Mouse (Mus musculus) liver, embryonic 11.5 days (tissue): ENCODE results near the gene Gphn. TPM values are rescaled to one million over a fixed set of nuclear protein-coding genes. Genes with fewer than 3 reads are reported as not detected.

ENCODE experiments used
- ATAC-seq: fragments of 200-750 bp; cut with Nextera tagmentation; replicated peaks from 2 replicates; pipeline ENCODE4 v1.8.0; 2017; ENCODE audit warnings: moderate number of reproducible peaks, mild to moderate bottlenecking, moderate TSS enrichment, moderate library complexity; ENCODE audit not compliant: low FRiP score
- DNase-seq: peaks from one replicate; pipeline ENCODE4 v3.0.0-alpha.2; 2017; ENCODE audit warnings: low spot score
- H3K27ac ChIP-seq: fragments of 300-500 bp; sonication (generic); 2 replicates; pipeline ENCODE4 v1.5.1; 2014; ENCODE audit warnings: mild to moderate bottlenecking, low read depth, low read length, control low read depth
- H3K27me3 ChIP-seq: fragments of 300-500 bp; sonication (generic); replicated peaks from 2 replicates; pipeline ENCODE4 v1.6.1; 2014; ENCODE audit warnings: low read length, mixed read lengths; ENCODE audit not compliant: control insufficient read depth, insufficient read depth
- H3K36me3 ChIP-seq: fragments of 300-500 bp; sonication (generic); 2 replicates; pipeline ENCODE4 v1.6.1; 2014; ENCODE audit warnings: mild to moderate bottlenecking, low read length, moderate library complexity, mixed read lengths; ENCODE audit not compliant: control insufficient read depth, insufficient read depth
- H3K4me1 ChIP-seq: fragments of 300-500 bp; sonication (generic); replicated peaks from 2 replicates; pipeline ENCODE4 v1.6.1; 2014; ENCODE audit warnings: low read length, mixed read lengths; ENCODE audit not compliant: control insufficient read depth, insufficient read depth
- H3K4me2 ChIP-seq: fragments of 300-500 bp; sonication (generic); 2 replicates; pipeline ENCODE4 v1.6.1; 2014; ENCODE audit warnings: mild to moderate bottlenecking, control low read depth, moderate library complexity
- H3K4me3 ChIP-seq: fragments of 300-500 bp; sonication (generic); 2 replicates; pipeline ENCODE4 v1.5.1; 2014; ENCODE audit warnings: low read depth, low read length, control low read depth
- H3K9ac ChIP-seq: fragments of 300-500 bp; sonication (generic); 2 replicates; pipeline ENCODE4 v1.6.1; 2014; ENCODE audit warnings: low read depth, low read length, control low read depth
- H3K9me3 ChIP-seq: fragments of 300-500 bp; sonication (generic); 2 replicates; pipeline ENCODE4 v1.6.1; 2016; ENCODE audit warnings: low read length, inconsistent platforms, mixed read lengths; ENCODE audit not compliant: control insufficient read depth
- WGBS: fragments of 180-500 bp; shearing (Covaris S2); extraction: QIAGEN DNeasy Blood & Tissue Kit; methylation state at CpG from one replicate; pipeline ENCODE4 v1.1.7; 2014; 5-methylcytosine and 5-hydroxymethylcytosine counted together
- polyA plus RNA-seq: library from polyadenylated mRNA; unstranded; fragments of >200 nt; fragmentation: Nextera tagmentation; extraction: Ambion mirVana; gene quantifications from 2 replicates; pipeline ENCODE4 v1.2.1, GENCODE M21; 2014

Gene Gphn
- polyA plus RNA-seq, 1 experiment from 2014 or later: 13.2 TPM

GRCm38 (mm10) chr12:78643691-78644090 is 417.5 kb downstream of the Gphn start:
- no peak for DNase-seq
- no peaks in the 10 kb centered on the region for H3K4me1 ChIP-seq
- no peaks in the 10 kb centered on the region for H3K27me3 ChIP-seq
- WGBS: 87% methylated on average over 2 of the region's 2 CpGs
- H3K9me3 ChIP-seq: no peaks in the 10 kb centered on the region
- no peak overlapping the region for H3K27ac ChIP-seq
- no peaks in the 10 kb centered on the region for H3K36me3 ChIP-seq
- no peak overlapping the region for H3K4me2 ChIP-seq
- ATAC-seq: no peak
- no peak overlapping the region for H3K4me3 ChIP-seq
- H3K9ac ChIP-seq: no peak overlapping the region

GRCm38 (mm10) chr12:78645282-78645681 is 419.1 kb downstream of the Gphn start:
- H3K4me1 ChIP-seq: no peaks in the 10 kb centered on the region
- H3K27ac ChIP-seq: no peak overlapping the region
- no peaks in the 10 kb centered on the region for H3K9me3 ChIP-seq
- no peaks in the 10 kb centered on the region for H3K36me3 ChIP-seq
- no peaks in the 10 kb centered on the region for H3K27me3 ChIP-seq
- ATAC-seq (no peak), DNase-seq (no peak)
- no peak overlapping the region for H3K4me3 ChIP-seq
- no peak overlapping the region for H3K9ac ChIP-seq
- 80% methylated on average over 1 of the region's 1 CpGs for WGBS
- no peak overlapping the region for H3K4me2 ChIP-seq

GRCm38 (mm10) chr12:78659718-78660304 is 433.6 kb downstream of the Gphn start:
- Histone ChIP-seq H3K27ac (no peak overlapping the region), H3K36me3 (no peaks in the 10 kb centered on the region), H3K4me2 (no peak overlapping the region), H3K9ac (no peak overlapping the region), H3K9me3 (no peaks in the 10 kb centered on the region), H3K27me3 (no peaks in the 10 kb centered on the region), H3K4me1 (no peaks in the 10 kb centered on the region), H3K4me3 (no peak overlapping the region)
- 30% methylated on average over 2 of the region's 2 CpGs for WGBS
- DNase-seq (no peak), ATAC-seq (peak; percentile 88)

- WGBS: 81% methylated on average over 5 of the region's 5 CpGs
- ATAC-seq (peak; percentile 70), DNase-seq (no peak)
- no peak overlapping the region for H3K27ac ChIP-seq
- no peak overlapping the region for H3K4me3 ChIP-seq
- H3K4me2 ChIP-seq: no peak overlapping the region
- H3K36me3 ChIP-seq: no peaks in the 10 kb centered on the region
- H3K9me3 ChIP-seq: no peaks in the 10 kb centered on the region
- no peak overlapping the region for H3K9ac ChIP-seq
- no peaks in the 10 kb centered on the region for H3K27me3 ChIP-seq
- H3K4me1 ChIP-seq: no peaks in the 10 kb centered on the region
Observed at GRCm38 (mm10) chr12:78678101-78678806, 452.1 kb downstream of the Gphn start.

GRCm38 (mm10) chr12:78678807-78679189 is 452.6 kb downstream of the Gphn start:
- Histone ChIP-seq H3K9ac (no peak overlapping the region), H3K9me3 (no peaks in the 10 kb centered on the region)
- WGBS: 85% methylated on average over 2 of the region's 2 CpGs

GRCm38 (mm10) chr12:78681048-78681447 is 454.9 kb downstream of the Gphn start:
- Histone ChIP-seq H3K4me1 (no peaks in the 10 kb centered on the region), H3K36me3 (no peaks in the 10 kb centered on the region), H3K27me3 (no peaks in the 10 kb centered on the region), H3K4me3 (no peak overlapping the region), H3K9me3 (no peaks in the 10 kb centered on the region), H3K9ac (no peak overlapping the region), H3K27ac (no peak overlapping the region), H3K4me2 (no peak overlapping the region)
- no peak for DNase-seq
- no peak for ATAC-seq
- 78% methylated on average over 2 of the region's 2 CpGs for WGBS

More at GRCm38 (mm10) chr12:78678807-78679189, 452.6 kb downstream of the Gphn start:
- no peaks in the 10 kb centered on the region for H3K27me3 ChIP-seq
- ATAC-seq: 0 out of 2 replicates have a peak, but pooled peaks have one; percentile 18
- DNase-seq: no peak
- H3K4me1 ChIP-seq: no peaks in the 10 kb centered on the region
- H3K4me3 ChIP-seq: no peak overlapping the region
- no peaks in the 10 kb centered on the region for H3K36me3 ChIP-seq
- no peak overlapping the region for H3K4me2 ChIP-seq
- no peak overlapping the region for H3K27ac ChIP-seq

DNA sequence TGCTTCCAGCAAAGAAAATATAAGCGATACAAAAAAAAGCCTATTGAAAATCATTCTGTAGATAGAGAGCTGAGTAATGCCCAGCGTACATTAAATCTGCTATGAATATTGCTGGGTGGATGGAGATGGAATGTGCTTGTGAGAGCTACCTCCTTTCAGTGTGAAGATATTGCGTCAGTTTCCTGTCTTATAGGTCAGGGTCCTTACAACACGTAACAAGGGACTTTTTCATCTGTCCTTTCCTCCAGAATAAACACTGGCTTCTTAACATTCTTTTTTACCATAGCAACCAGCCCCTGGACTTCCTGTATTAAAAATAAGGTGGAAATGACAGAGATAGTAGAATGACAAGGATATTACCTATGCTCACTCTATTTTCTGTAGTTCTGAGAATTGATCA is 456.1 kb downstream of the Gphn start:
- Histone ChIP-seq H3K27ac (no peak overlapping the region), H3K4me1 (no peaks in the 10 kb centered on the region), H3K27me3 (no peaks in the 10 kb centered on the region), H3K4me3 (no peak overlapping the region), H3K9me3 (no peaks in the 10 kb centered on the region), H3K36me3 (no peaks in the 10 kb centered on the region), H3K4me2 (no peak overlapping the region), H3K9ac (no peak overlapping the region)
- 82% methylated on average over 4 of the region's 4 CpGs for WGBS
- DNase-seq: no peak
- ATAC-seq: no peak

GRCm38 (mm10) chr12:78685669-78686215 is 459.6 kb downstream of the Gphn start:
- Histone ChIP-seq H3K9me3 (no peaks in the 10 kb centered on the region), H3K4me1 (no peaks in the 10 kb centered on the region), H3K4me2 (no peak overlapping the region), H3K9ac (no peak overlapping the region), H3K27ac (no peak overlapping the region), H3K4me3 (no peak overlapping the region), H3K27me3 (no peaks in the 10 kb centered on the region), H3K36me3 (no peaks in the 10 kb centered on the region)
- DNase-seq (no peak), ATAC-seq (no peak; the same call in 1 of the 2 replicates)
- WGBS: 55% methylated on average over 1 of the region's 1 CpGs

DNA sequence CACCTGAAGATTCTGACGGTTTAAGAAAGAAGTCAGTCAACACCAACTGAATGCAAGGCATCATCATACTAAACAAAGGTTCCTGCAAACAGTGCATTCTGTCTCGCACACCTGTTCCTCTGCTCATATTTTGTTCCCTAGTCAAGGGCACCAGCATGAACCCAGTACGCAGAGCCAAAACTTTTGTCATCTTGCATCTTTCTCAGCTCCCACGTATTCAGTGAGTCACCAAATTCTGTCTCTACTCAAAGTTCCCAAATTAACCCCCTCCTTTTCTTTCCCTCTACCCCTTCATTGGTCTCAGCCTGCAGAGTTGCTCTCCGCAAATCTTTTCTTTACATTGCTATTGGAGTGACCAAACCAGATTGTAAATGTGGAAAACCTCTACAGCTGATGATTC is 462.7 kb downstream of the Gphn start:
- H3K27ac ChIP-seq: no peak overlapping the region
- no peak overlapping the region for H3K9ac ChIP-seq
- WGBS: 82% methylated on average over 5 of the region's 5 CpGs
- DNase-seq (no peak), ATAC-seq (no peak)
- H3K36me3 ChIP-seq: no peaks in the 10 kb centered on the region
- H3K4me3 ChIP-seq: no peak overlapping the region
- no peak overlapping the region for H3K4me2 ChIP-seq
- no peaks in the 10 kb centered on the region for H3K9me3 ChIP-seq
- H3K27me3 ChIP-seq: no peaks in the 10 kb centered on the region
- no peaks in the 10 kb centered on the region for H3K4me1 ChIP-seq
